Mouse (Mus musculus) gonadal fat pad, adult 2 months (tissue): ENCODE data around the gene Ano6. TPM values are rescaled to one million over a fixed set of nuclear protein-coding genes. Genes with fewer than 3 reads are reported as not detected.

Source experiments
- DNase-seq: peaks from one replicate; pipeline ENCODE4 v3.0.0-alpha.2; 2012; ENCODE audit warnings: low read depth
- polyA plus RNA-seq: library from polyadenylated mRNA; depleted of rRNA; stranded (reverse); fragments of >200 nt; gene quantifications from 2 replicates; pipeline ENCODE4 v1.2.3, GENCODE M21; 2012

Gene Ano6
- polyA plus RNA-seq, 1 experiment, result 53.8 TPM

- no peak for DNase-seq
These were observed 66.3 kb downstream of the Ano6 start for GRCm38 (mm10) chr15:95856684-95857595.

DNA sequence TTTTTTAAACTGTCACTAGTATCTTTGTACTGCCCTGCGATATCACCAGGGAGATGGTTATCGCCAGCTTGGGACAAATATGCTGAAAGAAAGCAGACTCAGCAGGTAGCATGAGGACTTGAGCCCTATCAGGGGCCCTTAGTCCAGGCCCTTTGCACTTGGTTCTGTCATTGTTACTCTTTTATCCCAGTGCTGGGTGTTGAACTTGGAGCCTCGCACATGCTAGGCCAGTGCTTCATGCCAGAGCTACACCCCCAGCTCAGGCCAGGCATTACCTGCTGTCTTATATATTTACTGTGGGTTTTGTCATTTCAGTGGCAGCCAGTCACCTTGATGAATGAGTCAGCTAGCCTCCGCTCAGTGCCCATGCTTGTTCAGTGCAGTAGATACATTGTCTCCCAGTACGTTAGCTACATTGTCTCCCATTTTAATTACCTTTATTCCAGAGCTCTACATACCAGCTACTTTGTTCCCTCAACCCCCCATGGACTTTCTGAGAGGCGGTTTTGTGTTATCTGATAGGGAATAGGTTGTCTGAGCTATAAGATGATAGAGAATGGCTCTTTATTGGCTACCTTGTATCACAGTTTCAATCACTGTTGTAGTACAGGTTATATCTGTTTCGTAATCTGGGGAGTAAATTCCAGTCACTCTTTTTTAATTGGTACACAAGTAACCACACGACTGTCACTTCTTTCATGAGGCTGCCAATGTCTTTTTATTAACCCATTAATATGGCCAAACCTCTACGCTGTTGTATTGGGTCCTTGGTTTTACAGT is 68.4 kb downstream of the Ano6 start:
- peak; percentile 70 for DNase-seq

GRCm38 (mm10) chr15:95863865-95864660 is 73.4 kb downstream of the Ano6 start:
- no peak for DNase-seq

- no peak for DNase-seq
These were observed 74.9 kb downstream of the Ano6 start for GRCm38 (mm10) chr15:95865311-95866100.

DNA sequence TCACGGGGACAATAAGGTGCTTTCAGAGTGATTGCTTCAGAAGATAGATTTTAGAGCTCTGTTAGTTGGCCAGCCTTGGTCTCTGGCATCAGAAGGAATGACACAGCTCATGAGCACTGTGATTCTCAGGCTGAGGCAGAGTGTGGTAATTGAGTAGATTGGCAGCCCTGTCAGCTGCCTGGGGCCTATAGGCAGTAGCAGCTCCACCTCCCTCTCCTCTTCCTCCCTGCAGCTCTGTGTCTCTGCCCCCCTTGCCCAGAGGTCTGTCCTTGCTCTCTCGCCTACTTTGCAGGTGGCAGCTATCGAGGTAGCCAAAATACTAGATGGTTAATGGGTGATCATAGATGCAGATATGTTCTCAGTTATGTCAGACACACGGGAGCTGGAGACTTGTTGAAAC is 77.5 kb downstream of the Ano6 start:
- DNase-seq, result peak; percentile 75

DNA sequence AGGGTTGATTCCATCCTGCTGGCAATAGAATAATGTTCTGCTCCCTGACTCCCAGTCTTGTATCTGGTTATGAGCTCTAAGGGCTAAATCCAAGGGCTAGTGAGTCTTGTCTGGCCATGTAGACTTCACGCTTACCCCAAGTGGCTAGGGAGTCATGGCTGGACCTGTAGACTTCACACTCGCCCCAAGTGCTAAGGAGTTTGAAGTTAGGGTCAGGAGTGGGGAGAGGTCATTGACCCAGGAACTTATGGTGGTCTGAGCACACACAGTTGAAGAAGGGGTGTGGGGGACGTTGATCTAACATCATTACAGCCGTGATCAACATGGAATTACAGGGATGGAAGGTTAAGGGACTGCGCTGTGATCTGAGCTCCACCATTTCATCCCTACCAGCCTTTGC is 79.0 kb downstream of the Ano6 start:
- no peak for DNase-seq

GRCm38 (mm10) chr15:95871631-95872030 is 81.0 kb downstream of the Ano6 start:
- DNase-seq, result no peak

GRCm38 (mm10) chr15:95872447-95872846 is 81.8 kb downstream of the Ano6 start:
- DNase-seq, result no peak

DNA sequence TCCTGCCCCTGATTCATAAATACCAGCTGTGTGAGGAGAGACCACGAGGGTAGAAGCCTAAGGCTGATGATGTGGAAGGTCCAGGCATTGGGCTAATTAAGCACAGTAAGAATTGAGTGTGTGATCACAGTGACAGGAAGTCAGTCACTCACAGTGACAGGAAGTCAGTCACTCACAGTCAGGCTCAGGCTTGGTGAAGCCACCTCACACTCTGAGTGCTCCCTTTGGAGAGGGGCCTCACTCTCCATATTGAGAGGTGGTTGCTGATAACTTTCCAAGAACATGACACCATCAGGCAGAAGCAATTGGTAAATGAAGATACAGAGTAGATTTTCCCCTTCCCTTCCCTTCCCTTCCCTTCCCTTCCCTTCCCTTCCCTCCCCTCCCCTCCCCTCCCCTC is 82.6 kb downstream of the Ano6 start:
- no peak for DNase-seq

GRCm38 (mm10) chr15:95874216-95874615 is 83.6 kb downstream of the Ano6 start:
- no peak for DNase-seq

- no peak for DNase-seq
These were observed 84.1 kb downstream of the Ano6 start for GRCm38 (mm10) chr15:95874726-95875125.

DNA sequence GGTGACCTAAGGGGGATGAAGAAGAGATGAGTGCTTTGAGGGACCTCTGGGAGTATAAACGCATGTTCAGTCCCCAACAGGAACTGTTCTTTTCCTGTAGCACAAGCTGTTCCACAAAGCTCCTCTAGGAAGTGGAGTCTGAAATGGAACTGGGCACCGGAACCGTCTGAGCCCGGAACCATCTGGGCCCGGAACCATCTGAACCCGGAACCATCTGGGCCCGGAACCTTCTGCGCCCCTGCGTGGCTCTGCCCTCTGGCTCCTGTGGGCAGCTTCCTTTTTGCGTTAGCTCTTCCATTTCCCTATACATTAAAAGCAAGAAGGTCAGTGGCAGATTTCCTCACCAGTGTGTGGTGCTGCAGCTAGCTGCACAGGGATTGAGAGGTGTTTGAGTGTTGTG is 85.3 kb downstream of the Ano6 start:
- DNase-seq, result no peak

- DNase-seq, result no peak
These were observed 90.0 kb downstream of the Ano6 start for GRCm38 (mm10) chr15:95880616-95881151.

GRCm38 (mm10) chr15:95882436-95882835 is 91.8 kb downstream of the Ano6 start:
- no peak for DNase-seq

GRCm38 (mm10) chr15:95883559-95883958 is 92.9 kb downstream of the Ano6 start:
- no peak for DNase-seq

- no peak for DNase-seq
These were observed 94.3 kb downstream of the Ano6 start for GRCm38 (mm10) chr15:95884658-95885620.

GRCm38 (mm10) chr15:95885953-95886820 is 95.5 kb downstream of the Ano6 start:
- DNase-seq, result no peak

- no peak for DNase-seq
These were observed 96.7 kb downstream of the Ano6 start for GRCm38 (mm10) chr15:95887365-95887764.

- DNase-seq, result no peak
These were observed 97.9 kb downstream of the Ano6 start for GRCm38 (mm10) chr15:95888556-95888955.
